Mouse (Mus musculus): ENCODE data around the gene Cog7.

Gene Cog7

GRCm38 (mm10) chr7:121981307-121981871 is at the start of gene Cog7:
TSS of gene Cog7 (minus strand) at chr7:121981711.
- DNase-seq (ENCODE audit: low spot score in 2 of 2), result peak; percentile 87 to 89

DNA sequence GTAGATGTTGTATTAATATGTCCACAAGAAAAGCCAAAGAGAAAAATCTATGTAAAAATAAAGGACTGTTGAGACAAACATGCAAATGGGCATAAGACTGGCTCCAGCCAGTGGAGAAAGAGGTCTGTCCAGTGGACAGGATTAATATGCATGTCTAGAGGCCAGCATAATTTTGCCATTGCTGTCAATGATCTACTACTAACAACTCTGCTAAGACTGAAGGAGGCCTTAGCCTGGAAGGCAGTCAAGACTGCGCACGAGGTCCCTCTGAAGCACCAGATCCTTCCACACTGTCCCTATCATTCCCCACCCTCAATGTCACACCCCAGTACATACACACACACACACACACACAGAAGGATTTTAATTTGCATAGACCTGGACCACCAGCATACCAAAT is 40.6 kb upstream of the Cog7 start:
- DNase-seq (ENCODE audit: low spot score in 2 of 2), result no peak

GRCm38 (mm10) chr7:122020667-122021354 is 39.3 kb upstream of the Cog7 start, which contains the start of gene Gga2:
TSS of gene Gga2 (minus strand) at chr7:122021222.
- DNase-seq (ENCODE audit: low spot score in 2 of 2), result peak; percentile 83 to 87

GRCm38 (mm10) chr7:122020273-122020666 is 38.8 kb upstream of the Cog7 start:
- no peak for DNase-seq (ENCODE audit: low spot score in 2 of 2)

DNA sequence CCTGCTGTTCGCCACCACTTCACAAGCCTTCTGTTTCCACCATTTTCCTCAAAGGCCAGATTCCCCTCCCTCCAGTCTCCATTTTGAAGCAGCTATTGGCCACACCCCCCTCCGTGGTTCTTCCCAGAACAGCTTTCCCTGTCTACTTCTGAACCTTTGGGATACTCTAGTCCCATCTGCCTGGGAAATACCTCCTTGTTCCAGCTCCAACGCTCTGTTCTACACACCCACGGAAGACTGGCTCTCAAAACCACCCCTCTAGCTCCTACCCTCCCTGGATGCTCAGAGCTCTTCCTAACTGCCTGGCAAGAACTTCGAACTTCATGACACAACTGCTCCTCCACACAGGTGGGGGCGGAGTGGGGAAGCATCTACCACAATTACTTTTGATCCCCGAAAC is 37.5 kb upstream of the Cog7 start:
- DNase-seq (ENCODE audit: low spot score in 2 of 2), result peak in 1 of 2 experiments; percentile 53

- DNase-seq (ENCODE audit: low spot score in 2 of 2), result no peak
These were observed 36.7 kb upstream of the Cog7 start for GRCm38 (mm10) chr7:122018247-122018646.

DNA sequence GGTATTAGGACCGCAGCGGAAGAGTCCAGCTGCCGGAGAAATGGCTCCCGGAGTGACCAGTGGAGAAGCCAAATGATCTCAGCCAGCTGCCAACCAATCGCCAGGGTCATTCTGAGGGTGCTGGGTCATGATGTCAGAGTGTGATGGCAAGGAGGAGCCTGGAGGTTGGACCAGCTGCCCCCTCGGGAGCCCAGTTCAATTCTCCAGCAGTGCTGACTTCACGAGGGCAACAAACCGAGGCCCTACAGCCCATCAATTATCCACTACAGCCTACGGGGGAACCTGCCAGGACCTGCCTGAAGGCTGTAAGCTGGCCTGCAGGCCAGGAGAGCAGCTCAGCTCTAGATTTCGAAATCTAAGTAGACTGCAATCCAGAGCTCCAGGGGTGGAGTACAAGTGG is 34.2 kb upstream of the Cog7 start:
- no peak for DNase-seq (ENCODE audit: low spot score in 2 of 2)

DNA sequence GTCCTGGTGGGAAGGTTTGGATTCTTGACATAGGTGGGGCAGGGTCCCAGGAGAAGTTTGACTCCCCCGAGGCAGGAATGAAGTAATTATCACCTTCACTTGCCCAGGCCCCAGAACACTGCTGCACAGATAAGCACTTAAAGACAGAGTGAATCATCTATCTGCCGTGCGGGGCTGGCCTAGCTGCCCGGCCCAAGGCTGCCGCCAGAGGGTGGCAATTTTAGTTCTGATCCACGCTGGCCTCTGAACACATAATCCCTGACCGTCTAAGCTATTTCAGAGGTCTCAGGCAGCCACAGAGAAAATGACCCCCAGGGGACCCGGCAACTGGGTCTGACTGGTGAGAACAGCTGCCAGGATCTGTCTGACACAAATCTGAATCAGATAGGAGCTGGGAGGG is 33.6 kb upstream of the Cog7 start:
- DNase-seq (ENCODE audit: low spot score in 2 of 2), result no peak

DNA sequence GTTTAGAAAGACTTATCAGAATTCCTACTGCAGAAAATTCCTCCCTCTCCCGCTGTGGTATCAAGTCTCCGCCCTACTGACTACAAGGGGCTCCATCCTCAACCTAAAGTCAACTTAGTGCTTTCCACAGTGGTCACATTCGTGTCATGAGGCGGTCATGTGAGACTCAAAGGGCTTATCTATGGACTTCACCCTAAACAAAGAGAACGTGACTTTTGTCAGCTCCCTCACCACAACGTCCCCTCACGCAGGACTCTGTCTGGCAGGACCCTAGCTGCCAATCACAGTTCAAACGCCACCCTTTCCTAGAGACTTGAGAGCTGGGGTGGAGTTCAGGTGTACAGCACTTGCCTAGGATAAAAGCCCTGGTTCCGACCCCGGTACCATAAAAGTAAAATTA is 31.4 kb upstream of the Cog7 start:
- DNase-seq (ENCODE audit: low spot score in 2 of 2), result no peak

DNA sequence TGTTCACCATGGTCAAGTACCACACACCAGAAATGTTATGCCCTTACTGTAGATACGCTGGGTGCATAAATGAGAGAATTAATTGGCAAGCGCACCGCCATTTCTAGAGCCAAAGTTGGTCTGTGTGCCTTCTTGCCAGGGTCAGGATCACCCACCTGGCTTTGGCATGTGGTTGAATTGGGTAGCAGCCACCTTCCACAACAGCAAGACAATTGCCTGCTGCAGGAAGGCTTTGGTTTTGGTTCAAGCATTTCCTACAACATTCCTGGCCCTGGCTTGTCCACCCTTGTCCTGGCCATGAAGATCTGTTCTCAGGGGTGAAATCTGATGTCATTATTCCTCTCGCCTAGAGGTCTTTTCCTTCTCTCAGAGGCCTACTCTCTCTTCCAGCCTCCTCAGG is 30.9 kb upstream of the Cog7 start:
- DNase-seq (ENCODE audit: low spot score in 2 of 2), result no peak

DNA sequence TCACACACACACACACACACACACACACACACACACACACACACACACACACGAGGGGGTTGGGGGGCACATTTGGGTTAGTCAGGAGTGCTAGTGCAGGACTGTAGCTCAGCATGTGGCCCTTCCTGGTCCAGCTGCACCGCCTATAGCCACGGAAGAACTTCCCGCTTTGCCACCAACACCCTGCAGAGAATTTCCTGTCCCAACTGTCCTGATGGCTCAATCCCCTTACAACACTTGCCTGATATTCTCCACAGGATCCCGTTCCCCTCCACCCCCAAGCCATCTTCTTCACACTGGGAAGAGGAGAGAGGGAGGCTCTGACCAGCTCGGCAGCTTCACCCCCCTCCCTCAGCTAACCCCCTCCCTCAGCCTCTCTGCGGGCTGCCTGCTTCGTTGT is 18.9 kb upstream of the Cog7 start:
- no peak for DNase-seq (ENCODE audit: low spot score in 2 of 2)

DNA sequence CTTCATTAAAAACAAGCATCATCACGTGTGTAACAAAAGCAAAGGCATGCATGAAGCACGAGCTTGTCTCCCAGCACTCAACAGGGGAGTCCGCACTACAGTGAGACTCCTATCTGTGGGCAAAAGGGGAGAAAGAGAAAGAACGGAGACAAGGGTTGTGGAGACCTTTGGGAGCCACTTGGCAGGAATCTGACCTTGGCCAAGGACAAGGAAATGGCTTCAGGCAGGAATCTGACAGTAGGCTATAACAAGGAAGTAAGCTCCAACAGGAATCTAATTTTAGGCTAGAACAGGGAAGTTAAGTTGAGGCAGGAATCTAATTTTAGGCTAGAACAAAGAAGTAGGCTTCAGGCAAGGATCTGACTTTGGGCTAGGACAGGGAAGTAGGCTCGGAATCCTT is 14.4 kb upstream of the Cog7 start:
- no peak for DNase-seq (ENCODE audit: low spot score in 2 of 2)

- peak in 1 of 2 experiments; percentile 48 for DNase-seq (ENCODE audit: low spot score in 2 of 2)
These were observed 6.5 kb downstream of the Cog7 start for GRCm38 (mm10) chr7:121975031-121975430.

GRCm38 (mm10) chr7:121971698-121972097 is 9.8 kb downstream of the Cog7 start:
- DNase-seq (ENCODE audit: low spot score in 2 of 2), result no peak

DNA sequence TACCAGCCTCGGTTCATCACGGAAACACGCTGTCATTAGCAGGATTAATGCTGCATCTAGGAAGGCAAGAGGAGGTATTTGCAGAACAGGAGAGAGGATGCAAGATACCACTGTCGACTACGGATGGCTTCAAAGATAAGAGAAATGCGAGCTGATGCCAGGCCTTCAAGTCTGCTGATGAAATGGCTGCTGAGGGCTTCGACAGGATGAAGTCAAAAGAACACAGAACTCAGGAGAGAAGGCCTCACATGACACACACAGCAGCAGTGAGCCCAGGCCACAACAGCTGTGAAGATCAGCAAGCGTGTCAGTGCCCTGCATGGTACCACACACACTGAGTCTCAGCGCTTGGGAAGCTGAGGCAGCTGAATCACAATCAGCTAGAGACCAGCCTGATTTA is 11.3 kb downstream of the Cog7 start:
- no peak for DNase-seq (ENCODE audit: low spot score in 2 of 2)

GRCm38 (mm10) chr7:121968816-121969215 is 12.7 kb downstream of the Cog7 start:
- no peak for DNase-seq (ENCODE audit: low spot score in 2 of 2)

- no peak for DNase-seq (ENCODE audit: low spot score in 2 of 2)
These were observed 13.3 kb downstream of the Cog7 start for GRCm38 (mm10) chr7:121968242-121968641.

DNA sequence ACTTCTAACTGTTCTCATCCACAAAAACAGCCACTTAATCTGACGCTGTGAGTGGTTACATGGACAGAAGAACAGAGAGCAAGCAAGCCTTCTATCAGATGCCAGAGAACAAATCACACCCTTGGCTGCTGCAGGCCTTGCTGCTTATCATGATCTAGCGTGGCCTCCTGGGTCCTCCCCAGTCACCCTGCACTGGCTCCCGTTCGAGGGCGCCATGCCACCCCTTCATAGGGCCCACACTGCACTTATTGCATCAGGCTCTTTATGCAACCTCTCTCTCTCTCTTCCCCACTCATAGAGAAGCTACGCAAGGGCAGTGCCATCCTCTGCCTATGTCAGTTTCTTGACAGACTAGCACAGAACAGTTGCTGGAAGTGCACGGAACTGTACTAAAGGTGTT is 15.3 kb downstream of the Cog7 start:
- DNase-seq (ENCODE audit: low spot score in 2 of 2), result no peak

DNA sequence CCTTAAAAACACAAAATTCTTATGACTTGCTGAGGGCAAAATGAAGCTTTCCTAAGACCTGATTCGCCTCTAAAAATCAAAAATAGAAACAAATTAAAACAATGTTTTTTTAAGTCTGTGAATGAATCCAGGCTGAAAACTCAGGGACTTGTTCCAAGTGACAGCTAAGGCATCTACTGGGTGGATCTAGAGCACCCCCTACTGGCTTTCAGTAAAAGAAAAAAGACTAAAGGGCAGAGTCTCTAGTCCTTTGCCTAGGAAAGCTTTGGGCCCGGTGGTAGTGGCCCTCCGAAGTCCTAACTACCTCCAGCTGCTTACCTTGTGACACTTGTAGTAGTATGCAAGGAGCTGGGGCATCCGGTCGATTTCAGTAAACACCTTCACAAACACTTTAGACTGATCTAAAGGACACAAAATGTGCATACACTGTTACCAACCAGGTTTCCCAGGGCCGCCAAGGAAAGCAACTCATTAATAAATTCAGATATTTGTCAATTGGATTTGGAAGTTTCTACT is 17.6 kb downstream of the Cog7 start:
- DNase-seq (ENCODE audit: low spot score in 2 of 2), result peak in 1 of 2 experiments; percentile 26

DNA sequence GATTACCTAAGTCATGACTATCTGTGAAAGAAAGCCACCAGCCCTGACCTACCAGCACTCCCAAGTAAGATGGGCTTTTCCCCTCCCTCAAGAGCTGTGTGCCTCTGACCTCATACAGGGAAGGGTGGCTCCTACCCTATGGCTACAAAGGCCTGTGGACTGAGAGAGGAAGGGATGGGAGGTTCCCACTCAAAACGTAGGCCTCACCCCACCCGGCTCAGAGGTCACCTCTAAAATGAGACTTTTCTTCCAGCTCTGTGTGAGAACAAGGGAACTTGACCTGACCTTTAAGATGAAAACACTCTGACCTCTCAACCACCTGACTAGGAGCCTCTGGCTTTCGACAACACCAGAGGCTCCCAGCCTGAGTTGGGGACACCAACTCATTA is 18.9 kb downstream of the Cog7 start:
- DNase-seq (ENCODE audit: low spot score in 2 of 2), result no peak

- DNase-seq (ENCODE audit: low spot score in 2 of 2), result no peak
These were observed 19.5 kb downstream of the Cog7 start for GRCm38 (mm10) chr7:121961913-121962570.

- DNase-seq (ENCODE audit: low spot score in 2 of 2), result no peak
These were observed 25.7 kb downstream of the Cog7 start for GRCm38 (mm10) chr7:121955802-121956201.
